Mouse (Mus musculus) right cerebral cortex, postnatal 25 days (tissue): ENCODE data around the gene Mad2l2.
"Not testable (repeated sequence)": the region's sequence is repeated elsewhere in the genome, so short reads cannot be mapped to it uniquely, and the experiment has no call there.

Experiments used
- DNase-seq: peaks from one replicate; pipeline ENCODE4 v3.0.0; 2022

The Mad2l2 gene

DNA sequence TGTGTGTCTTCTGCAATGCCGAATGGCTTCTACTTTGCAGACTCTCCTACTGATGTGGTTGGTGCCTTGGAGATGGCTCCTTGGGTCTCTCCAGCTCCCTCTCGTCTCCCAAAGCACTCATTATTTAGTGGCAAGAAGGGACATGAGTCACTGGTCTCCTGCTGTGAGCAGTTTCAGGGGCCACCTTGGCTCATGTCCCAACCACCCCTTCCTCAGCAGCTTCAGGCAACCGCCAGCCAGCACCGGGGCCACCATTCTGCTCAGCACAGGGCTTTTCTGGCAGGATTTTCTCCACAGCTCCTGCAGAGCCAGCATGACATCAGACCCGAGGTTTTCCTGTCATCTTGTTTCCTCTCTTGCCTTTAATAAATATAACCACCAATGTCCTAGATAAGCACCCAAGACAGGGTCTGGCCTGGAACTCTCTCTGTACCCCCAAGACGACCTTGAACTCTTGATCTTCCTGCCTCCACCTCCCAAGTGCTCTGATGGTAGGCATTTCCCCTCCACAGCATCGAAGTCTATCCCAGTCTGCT, 21.6 kb upstream of the Mad2l2 start:
- no peak for DNase-seq

DNA sequence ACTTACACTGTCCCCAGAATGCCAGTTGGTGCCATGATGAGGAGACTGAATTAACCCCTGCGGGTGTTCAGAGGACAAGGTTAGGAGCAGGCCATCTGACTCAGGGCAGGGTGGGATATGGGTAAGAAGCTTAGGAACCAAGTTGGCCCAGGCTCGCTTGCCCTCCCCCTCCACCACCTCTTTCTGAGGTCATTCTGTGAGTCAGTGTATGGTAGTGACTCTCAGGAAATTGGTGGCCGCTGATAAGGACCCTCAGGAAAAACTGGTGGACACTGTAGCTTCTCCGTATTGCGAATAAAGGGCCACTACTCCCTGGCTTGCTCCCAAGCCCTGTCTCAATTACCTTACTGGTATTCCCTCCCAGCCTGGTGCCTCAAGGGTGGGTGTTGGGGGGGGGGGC, 21.0 kb upstream of the Mad2l2 start:
- no peak for DNase-seq

DNA sequence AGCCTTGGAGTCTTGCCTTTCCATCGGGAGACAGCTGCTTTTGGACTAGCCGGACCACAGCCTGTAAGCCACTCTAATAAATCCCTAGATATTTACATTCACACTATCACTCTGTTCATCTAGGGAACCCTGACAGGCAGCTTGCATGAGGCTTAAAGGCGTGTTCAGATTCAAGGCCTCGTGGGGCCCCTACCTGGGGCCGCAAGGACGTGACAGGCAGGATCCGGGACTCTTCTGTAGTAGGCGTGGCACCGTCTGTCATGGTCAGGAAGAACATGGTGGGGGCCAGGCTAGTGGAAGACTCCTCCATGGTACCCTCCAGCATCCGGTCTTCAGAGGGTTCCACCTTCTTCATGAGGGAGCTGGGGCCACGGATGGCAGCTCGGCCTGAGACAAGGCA, 17.7 kb upstream of the Mad2l2 start:
- no peak for DNase-seq

DNA sequence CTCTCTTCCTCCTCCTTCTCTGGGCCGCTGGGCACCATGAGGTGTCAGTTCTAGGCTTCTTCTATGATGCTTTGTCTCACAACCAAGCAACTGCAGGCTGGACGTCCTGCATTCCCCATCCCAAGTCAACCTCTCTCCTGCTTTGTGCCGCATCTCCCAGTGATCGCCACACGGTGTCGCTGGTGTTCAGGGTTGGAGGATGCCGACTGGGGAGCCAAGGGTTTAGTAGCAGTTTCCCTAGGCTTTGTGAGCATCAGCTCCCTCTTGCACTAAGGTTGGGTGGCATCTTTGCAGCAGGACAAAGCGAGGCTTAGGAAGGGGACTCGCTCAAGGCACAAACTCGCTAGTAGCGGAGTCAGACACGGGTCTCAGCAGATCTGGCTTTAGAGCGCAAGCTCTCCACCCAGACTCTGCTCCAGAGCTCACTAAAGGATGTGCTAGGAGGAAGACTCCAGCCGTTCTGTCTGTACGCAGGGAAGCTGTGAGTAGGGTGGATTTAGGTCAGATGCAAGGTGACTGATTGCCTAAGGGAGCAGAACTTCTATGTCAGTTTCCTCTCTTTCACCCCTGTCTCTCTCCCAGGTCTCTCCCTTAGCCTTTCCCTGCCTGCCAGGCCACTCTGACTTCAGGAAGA, 15.3 kb upstream of the Mad2l2 start:
- DNase-seq = peak; percentile 85

DNA sequence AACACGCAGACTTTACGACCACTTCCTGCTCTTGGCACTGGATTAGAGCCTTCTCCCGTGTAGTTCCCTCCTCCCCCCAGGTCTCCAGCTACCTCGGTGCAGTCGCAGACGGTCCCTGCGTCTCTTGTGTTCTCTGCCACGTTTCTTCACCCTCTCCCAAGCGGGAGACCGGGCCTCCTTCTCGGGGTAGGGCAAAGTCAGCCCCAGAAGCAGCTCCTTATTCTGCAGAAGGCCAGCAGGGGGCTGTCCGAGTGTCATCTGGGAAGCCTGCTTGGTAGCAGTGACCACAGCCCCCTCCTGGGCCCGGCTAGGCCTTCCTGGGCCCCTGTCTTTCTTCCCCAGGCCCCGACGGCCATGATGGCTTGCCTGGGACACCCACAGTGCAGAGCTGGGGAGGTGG, 14.7 kb upstream of the Mad2l2 start:
- DNase-seq = no peak

DNA sequence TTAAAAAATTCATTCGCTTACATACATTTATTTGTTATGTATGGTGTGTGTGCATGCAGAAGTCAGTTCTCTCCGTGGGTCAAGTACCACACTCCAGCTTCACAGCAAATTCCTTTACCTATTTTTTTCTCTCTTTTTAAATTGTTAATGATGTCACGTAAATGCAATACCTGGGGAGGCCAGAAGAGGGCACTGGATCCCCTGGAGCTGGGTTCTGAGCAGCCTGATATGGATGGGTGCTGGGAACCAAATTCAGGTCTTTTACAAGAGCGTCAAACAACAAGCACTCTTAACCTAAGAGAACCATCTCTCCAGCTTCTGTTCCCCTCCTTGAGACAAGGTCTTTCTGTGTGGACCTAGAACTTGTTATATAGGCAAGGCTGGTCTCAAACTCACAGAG, 13.5 kb upstream of the Mad2l2 start:
- DNase-seq = no peak

DNA sequence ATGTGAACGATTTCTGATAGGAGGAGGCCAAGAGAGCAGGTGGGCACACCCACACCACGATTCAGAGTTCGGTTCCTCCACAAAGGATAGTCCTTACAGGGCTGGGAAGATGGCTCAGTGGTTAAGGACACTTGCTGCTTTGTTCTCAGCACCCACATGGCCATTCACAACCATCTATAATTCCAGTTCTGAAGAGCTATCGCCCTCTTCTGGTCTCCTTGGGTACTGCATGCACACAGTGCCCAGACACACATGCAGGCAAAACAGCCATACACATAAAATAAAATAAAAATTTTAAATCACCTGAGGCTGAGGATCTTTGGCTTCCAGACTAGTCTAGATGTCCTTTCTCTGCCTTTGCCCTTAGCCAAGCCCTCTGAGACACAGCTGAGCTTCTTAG, 12.8 kb upstream of the Mad2l2 start:
- no peak for DNase-seq

DNA sequence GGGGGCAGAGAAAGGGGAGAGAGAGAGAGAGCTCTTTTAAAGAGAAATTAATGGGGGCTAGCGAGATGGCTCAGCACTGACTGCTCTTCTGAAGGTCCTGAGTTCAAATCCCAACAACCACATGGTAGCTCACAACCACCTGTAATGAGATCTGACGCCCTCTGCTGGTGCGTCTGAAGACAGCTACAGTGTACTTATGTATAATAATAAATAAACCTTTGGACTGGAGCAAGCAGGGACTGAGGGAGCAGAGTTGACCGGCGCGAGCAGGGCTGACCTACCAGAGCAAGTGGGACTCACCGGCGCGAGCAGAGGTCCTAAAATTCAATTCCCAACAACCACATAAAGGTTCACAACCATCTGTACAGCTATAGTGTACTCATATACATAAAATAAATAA, 10.6 kb upstream of the Mad2l2 start:
- not testable (repeated sequence) for DNase-seq

DNA sequence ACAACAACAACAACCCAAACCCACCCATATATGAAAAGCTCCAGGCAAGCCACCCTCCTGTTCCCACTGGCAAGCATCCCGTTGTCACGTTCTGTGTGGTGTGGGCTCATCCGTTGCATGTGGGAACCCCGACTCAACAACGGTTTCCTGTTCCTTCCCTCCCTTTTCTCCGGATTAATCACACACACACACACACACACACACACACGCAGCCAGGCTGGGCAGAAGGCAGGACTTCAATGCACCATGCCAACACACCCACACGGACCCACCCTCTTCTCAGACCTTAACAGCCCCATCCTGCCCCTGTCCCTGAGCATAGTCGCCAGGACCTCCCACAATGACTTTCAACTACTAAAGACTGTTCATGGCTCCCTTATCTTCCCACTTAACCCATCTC, 9.6 kb upstream of the Mad2l2 start:
- DNase-seq = no peak

DNA sequence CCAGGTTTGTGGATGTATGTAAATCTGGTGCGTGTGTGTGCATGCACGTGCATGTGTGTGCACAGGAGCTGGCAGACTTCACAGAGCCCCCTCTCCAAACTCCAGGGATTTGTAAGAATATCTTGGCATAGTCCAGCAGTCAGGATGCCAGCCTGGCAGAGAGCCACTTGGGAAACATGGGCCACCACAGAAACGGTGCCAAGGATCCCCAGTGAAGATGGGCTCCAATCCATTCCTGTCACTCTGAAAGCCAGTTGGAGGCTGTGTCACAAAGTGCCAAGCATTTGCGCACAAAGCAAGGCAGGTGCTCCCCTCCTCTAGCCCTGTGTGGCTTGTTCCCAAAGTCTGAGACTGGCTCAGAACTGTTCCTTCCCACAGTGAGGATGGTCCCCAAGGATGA, 8.8 kb upstream of the Mad2l2 start:
- DNase-seq = peak; percentile 32

DNA sequence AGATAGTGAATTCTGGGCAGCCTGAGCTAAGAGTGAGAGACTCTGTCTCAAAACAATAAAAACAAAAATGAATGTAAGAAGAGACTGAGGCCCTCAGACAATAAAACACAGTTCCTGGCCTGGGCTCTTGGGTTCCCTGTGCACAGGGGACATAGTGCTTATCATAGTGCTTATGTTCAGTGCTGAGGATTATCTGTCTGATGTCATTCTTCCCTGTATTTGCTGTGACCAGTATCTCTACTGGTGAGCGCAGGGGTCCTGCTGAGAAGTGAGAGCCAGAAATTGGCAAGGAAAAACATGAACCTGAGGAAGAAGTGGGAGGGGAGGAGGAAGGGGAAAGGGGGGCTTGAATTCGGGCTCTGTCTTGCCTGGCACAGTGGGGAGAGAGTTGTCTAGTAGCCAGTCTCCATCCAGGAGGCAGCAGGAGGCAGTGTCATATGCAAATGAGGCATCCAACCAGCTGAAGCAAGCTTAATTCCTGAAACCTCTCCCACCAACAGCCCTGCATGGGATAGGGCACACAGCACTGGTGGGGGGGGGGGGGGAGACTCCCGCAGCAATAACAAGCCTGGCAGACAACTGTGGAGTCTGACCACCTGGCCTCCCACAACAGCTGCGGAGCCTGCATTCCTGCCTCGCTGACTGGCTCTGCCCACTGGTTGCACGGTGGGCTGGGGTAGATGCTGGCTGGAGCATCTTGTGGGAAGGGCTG, 8.0 kb upstream of the Mad2l2 start:
- no peak for DNase-seq

DNA sequence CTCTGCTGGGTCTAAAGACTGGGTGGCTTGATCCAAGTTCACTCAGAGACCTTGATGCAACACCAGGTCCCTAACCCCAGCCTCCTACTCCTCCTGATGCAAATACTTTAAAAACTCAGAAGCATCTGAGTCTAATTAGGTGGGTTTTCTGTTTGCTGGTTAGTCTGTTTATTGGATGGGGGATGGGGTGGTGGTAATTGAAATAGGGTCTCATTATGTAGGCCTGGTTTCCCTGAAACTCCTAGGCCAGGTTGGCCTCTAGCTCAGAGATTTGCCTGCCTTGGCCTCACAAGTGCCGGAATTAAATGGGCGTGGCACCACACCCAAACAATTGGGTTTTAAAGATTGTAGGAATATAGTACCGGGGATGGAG, 7.5 kb upstream of the Mad2l2 start:
- no peak for DNase-seq

DNA sequence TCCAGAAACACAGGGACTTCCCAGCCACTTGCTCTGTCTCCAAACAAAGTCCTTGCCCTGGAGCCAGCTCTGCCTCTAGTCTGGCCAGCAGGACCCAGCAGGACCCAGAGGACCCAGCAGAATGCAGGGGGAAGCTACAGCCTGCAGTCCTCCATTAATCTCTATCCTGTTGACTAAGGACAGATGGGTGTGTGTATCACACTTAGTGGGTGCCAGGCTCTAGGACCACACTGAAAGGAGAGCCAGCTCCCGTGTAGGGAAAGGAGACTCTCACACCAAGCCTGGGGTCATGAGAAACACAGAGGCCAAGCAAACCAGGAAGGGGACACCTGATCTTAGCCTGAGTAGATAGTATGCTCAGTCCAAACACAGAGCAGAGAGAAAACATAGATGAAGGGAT, 1.9 kb upstream of the Mad2l2 start:
- DNase-seq = no peak

DNA sequence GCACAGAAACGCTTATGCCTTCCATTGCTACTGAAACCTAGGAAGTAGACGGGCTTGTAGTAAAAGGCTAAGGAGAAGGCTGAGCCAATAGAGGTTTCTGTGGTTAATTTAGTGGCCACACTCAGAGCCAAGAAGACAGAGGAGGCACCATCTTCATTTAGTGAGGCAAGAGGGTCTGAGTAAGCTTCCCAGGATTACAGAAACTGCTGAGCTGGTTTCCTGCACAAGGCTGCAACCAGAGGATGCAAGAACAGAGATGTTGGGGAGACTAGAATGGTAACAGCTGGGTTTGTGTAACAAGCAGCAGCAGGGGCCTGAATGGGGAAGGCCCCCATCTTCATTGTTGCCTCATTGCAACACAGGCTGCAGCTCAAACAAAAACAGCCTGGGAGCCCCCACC, 1.5 kb upstream of the Mad2l2 start:
- no peak for DNase-seq

DNA sequence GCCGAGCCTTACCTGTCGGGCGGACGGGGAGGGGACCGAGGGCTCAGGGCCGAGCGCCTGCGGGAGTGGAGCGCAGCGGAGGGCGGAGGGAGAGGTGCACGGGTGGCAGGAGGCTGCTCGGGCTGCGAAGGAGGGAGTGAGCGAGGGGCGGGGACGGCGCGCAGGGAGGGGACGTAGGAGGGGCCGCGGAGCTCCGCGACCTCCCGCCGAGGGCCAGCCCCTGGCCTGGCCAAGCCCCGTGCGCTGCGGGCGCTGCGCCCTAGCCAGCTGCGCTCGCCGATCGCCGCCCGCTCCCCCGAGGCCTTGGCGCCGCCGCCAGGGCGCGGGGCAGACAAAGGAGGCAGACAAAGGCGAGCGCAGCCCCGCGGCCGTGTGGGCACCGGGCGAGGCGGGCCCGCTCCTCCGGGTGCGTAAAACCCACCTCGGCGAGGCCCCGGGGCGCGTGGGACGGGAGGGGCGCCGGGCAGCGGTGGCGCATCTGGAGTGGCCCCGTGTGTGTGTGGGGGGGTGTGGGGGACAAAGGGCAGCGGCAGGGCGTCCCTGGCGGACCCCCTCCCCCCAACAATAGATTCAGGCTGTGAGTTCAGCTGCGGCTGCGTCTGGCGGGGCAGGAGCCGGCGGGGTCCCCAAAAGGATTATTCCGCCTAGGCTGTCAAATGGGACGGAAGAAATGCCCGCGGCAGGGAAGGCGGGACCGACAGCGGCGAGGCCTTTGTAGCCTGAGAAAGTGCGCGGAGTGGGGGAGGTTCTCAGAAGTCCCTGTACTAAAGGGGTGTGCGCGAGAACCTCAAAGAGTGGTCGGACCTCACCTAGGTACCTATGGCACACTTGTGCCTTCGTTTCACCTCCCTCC, 603 bp downstream of the Mad2l2 start, which contains the start of gene Draxin:
Gene Draxin (minus strand): TSS at position 138 of the 853 bp plus-strand sequence.
- DNase-seq = no peak

DNA sequence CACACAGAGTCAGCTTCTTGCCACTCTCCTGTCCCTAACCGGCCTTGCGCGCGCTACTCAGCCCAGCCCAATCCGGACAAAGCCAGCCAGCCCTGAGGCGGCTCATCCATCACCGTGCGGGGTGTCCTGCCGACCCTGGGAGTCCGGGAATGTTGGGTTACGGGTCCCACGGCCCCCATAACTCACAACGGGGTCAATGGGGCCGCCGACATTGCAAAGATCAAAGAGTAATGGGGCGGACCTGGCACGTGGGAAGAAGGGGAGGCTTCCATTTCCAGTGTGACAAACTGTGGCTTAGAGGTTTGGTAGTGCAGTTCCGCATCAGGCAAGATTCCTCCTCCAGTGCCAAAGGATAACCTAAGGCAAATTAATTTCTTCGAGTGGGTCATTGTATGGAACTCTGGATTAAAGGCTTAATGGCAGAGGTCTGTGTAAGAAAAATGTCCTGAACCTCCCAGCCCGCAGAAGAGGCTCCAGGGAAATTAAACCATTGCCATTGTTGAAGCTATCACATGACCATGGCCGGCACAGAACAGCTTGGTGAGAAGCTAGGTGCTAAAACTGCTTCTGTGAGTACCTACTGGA, 1.4 kb downstream of the Mad2l2 start:
- DNase-seq = no peak

DNA sequence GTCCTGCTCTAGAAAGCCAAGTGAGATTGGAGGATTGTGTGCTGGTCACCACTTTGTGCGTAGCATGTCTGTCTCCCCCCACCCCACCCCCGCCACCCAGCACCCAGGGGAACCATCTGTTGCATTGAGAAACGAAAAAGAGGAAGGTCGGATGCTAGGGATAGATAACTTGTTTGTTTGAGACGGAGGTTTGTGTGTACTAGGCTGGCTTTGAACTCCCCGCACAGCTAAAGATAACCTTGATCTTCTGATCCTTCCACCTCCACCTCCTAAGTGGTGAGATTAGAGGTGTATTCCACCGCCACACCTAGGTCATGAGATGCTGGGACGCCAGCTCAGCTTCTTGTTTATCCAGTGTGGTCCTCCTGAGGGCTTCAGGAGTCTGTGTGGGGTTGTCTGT, 4.8 kb downstream of the Mad2l2 start:
- DNase-seq = no peak

DNA sequence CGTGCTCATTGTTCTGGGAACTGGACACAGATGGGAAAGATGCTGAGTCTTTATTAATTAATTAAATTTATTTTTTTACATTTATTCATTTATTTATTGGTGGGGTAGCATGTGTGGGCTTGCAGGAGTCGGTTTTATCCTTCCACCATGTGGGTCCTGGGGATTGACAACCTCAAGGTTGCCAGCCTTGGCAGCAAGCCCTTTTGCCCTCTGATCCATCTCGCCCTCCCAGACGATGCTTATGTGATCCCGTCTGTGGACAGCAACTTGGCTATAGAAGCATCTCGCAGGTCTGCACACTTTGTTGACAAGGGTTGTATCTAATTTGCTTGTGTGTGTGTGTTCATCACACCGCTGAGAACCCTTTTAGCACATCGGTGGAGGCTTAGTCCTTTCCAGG, 7.3 kb downstream of the Mad2l2 start:
- no peak for DNase-seq

DNA sequence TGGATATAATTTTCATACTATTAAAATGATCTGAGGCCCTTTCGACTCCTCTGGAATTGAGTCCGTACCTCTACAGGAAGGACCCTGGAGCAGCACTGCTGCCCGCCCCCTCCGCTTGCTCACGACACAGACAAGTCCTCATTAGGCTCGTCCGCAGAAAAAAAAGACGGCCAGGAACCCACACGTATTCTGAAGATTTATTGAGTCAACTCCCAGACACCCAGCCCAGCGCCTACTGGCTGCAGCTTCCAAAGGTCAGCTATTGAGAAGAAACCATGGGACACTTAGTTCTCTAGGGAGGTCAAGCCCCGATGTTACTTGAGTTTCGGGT, 9.5 kb downstream of the Mad2l2 start:
- no peak for DNase-seq

DNA sequence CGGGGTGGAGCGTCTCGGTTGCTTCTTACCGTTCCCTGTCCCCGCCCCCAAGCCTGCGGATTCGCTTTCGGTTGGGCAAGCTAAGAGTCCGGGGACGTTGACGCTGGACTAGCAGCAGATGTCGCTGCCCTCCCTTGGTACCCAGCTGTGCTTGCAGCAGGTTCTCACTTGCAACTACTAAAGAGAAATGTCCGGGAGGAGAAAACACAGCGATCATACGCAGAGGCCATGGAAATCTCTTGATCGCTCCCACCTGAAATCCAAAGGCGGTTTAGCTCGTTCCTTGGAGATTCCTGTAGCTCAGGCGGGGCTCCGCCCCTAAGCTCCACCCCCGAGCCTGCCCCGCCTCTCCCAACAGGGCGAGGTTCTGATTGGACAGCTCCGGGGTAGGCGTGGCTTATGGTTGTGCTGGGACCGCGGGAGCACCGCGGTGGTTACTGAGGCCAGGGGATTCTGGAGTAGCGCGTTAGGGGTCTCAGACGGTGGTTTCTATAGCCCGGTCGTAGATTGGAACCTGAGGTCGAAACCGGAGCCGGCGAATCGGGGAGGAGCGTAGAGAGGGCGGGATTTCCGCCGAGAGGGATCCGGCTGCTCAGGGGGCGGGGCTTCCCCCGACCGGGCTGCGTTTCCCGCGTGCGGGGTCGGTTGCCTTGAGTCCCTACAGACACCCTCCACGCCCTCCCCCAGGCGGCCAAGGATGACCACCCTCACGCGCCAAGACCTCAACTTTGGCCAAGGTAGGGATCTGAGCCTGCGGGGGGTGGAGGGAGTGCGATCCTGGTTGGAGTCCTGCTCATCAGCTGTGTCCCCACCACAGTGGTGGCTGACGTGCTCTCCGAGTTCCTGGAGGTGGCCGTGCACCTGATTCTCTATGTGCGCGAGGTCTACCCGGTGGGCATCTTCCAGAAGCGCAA, 10.2 kb downstream of the Mad2l2 start:
- peak; percentile 94 for DNase-seq

DNA sequence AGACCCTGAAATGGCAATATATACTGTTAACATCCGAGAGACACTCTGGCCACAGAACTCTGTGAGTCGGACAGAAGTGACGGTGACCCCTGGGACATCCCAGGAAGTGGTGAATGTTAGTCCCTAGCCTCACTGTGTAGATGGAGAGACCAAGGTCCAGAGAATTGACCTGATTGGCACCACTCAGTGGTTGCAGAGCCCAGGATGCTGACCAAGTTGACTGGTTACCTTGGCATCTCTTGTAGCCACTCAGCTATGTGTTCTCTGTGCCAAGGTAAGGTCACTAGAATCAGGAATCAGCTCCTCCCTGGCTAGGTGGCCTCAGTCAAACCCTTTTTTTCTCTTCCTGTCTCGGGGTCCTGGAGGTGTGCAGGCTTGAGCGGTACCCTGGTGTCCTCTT, 13.5 kb downstream of the Mad2l2 start:
- DNase-seq = no peak

DNA sequence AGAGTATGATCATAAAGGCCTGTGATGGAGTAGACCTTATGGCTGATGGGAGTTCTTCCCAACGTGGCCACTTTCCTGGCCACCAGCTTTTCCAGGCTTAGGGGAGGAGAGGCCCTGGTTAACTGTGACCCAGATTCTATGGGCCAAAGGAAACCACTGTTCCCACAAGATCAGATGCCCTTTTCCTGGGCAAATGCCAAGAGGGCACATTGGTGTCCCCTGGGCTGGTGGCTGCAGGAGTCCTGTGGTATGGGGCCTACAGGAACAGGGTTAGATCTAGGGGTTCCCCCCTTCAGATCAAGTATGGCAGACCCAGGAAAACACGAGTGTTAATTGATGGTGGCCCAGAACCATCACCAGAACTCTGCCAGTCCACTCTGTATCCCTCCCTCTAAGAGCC, 17.5 kb downstream of the Mad2l2 start:
- DNase-seq = no peak
